Mouse (Mus musculus): ENCODE measurements around the gene Abhd6.

Abhd6 gene

GRCm38 (mm10) chr14:8028086-8028485, 25.4 kb downstream of the Abhd6 start:
- DNase-seq (ENCODE audit: low read depth in 2 of 2, low spot score in 2 of 2), result no peak

GRCm38 (mm10) chr14:8029752-8030151, 27.1 kb downstream of the Abhd6 start:
- DNase-seq (ENCODE audit: low read depth in 2 of 2, low spot score in 2 of 2), result no peak

GRCm38 (mm10) chr14:8030535-8030934, 27.8 kb downstream of the Abhd6 start:
- DNase-seq (ENCODE audit: low read depth in 2 of 2, low spot score in 2 of 2), result no peak

- DNase-seq (ENCODE audit: low read depth in 2 of 2, low spot score in 2 of 2), result no peak
Measured at GRCm38 (mm10) chr14:8032087-8032944, 29.6 kb downstream of the Abhd6 start.

- DNase-seq (ENCODE audit: low read depth in 2 of 2, low spot score in 2 of 2), result no peak
Measured at GRCm38 (mm10) chr14:8034561-8034960, 31.9 kb downstream of the Abhd6 start.

GRCm38 (mm10) chr14:8035951-8036350, 33.2 kb downstream of the Abhd6 start:
- no peak for DNase-seq (ENCODE audit: low read depth in 2 of 2, low spot score in 2 of 2)

GRCm38 (mm10) chr14:8036406-8036805, 33.7 kb downstream of the Abhd6 start:
- DNase-seq (ENCODE audit: low read depth in 2 of 2, low spot score in 2 of 2), result no peak

- no peak for DNase-seq (ENCODE audit: low read depth in 2 of 2, low spot score in 2 of 2)
Measured at GRCm38 (mm10) chr14:8038150-8038549, 35.4 kb downstream of the Abhd6 start.

- no peak for DNase-seq (ENCODE audit: low read depth in 2 of 2, low spot score in 2 of 2)
Measured at GRCm38 (mm10) chr14:8038791-8039448, 36.2 kb downstream of the Abhd6 start.

GRCm38 (mm10) chr14:8040179-8040578, 37.5 kb downstream of the Abhd6 start:
- no peak for DNase-seq (ENCODE audit: low read depth in 2 of 2, low spot score in 2 of 2)

GRCm38 (mm10) chr14:8040911-8041678, 38.4 kb downstream of the Abhd6 start:
- no peak for DNase-seq (ENCODE audit: low read depth in 2 of 2, low spot score in 2 of 2)

GRCm38 (mm10) chr14:8042120-8042519, 39.4 kb downstream of the Abhd6 start:
- DNase-seq (ENCODE audit: low read depth in 2 of 2, low spot score in 2 of 2), result no peak

- DNase-seq (ENCODE audit: low read depth in 2 of 2, low spot score in 2 of 2), result no peak
Measured at GRCm38 (mm10) chr14:8042577-8042976, 39.9 kb downstream of the Abhd6 start.

GRCm38 (mm10) chr14:8044330-8044729, 41.6 kb downstream of the Abhd6 start:
- peak; percentile 7 to 17 for DNase-seq (ENCODE audit: low read depth in 2 of 2, low spot score in 2 of 2)

GRCm38 (mm10) chr14:8044786-8045185, 42.1 kb downstream of the Abhd6 start:
- no peak for DNase-seq (ENCODE audit: low read depth in 2 of 2, low spot score in 2 of 2)

GRCm38 (mm10) chr14:8045187-8045846, 42.6 kb downstream of the Abhd6 start:
- no peak for DNase-seq (ENCODE audit: low read depth in 2 of 2, low spot score in 2 of 2)

- DNase-seq (ENCODE audit: low read depth in 2 of 2, low spot score in 2 of 2), result no peak
Measured at GRCm38 (mm10) chr14:8046839-8047238, 44.1 kb downstream of the Abhd6 start.

GRCm38 (mm10) chr14:8049334-8049733, 46.6 kb downstream of the Abhd6 start:
- no peak for DNase-seq (ENCODE audit: low read depth in 2 of 2, low spot score in 2 of 2)

- DNase-seq (ENCODE audit: low read depth in 2 of 2, low spot score in 2 of 2), result no peak
Measured at GRCm38 (mm10) chr14:8051869-8052268, 49.2 kb downstream of the Abhd6 start.

- DNase-seq (ENCODE audit: low read depth in 2 of 2, low spot score in 2 of 2), result no peak
Measured at GRCm38 (mm10) chr14:8052661-8053060, 50.0 kb downstream of the Abhd6 start.
